Mouse (Mus musculus): ENCODE measurements around the gene Stac. TPM values are rescaled to one million over a fixed set of nuclear protein-coding genes. Genes with fewer than 3 reads are reported as not detected.

Gene Stac
- total and polyA plus RNA-seq, 3 experiments: 0.05 TPM; not detected in 2

DNA sequence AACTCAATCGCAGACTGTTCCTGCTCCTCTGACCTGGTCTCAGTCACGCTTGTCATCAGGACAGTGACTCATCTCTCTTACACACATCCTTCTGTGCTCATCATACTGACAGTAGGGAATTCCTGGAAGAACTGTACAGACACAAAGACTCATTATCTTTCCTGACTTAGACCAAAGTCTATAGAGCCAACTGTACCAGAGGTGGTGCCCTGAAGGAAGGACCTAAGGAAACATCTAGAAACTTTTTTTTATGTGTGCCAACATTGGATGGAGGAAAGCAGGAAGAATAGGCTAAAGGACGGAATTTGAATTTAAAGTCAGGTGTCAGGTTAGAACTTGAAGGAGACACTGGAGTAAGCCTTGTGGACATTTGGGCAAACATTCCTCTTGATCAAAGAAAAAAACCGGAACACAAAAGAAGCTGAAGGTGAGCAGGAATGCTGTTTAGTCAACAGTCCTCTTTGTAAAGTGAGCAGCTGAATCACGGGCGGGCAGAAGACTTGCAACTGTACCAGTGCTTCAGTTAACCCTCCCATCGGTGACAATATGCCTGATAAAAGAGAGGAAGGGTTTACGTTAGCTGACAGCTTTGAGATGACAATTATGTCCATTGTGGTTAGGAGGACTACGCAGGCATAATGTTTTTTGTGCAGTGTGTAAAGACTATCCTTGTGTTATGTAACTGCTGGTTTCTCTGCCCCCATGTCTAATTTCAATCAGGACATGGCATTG lies 42.0 kb upstream of the Stac start:
- Histone ChIP-seq H3K27me3 (ENCODE audit: insufficient read depth, low read length) (no peaks in the 10 kb centered on the region), H3K36me3 (replicated peaks) (no peaks in the 10 kb centered on the region), H3K4me1 (ENCODE audit: insufficient read depth, low read depth, low read length) (no peaks in the 10 kb centered on the region), H3K4me3 (ENCODE audit: low read depth, low read length) (no peak overlapping the region), H3K9me3 (replicated peaks) (peaks cover 19% of the 10 kb centered on the region)
- no peak for TF ChIP-seq TAL1 (conservative IDR thresholded peaks at IDR 0.05; ENCODE audit: low read depth, low read length)
- TF ChIP-seq GATA2 (IDR thresholded peaks at IDR 0.05; ENCODE audit: borderline replicate concordance, low read depth, low read length): no peak
- no peak for TF ChIP-seq GATA1 (IDR thresholded peaks at IDR 0.05; ENCODE audit: borderline replicate concordance, low read length)
- TF ChIP-seq POLR2AphosphoS5 (IDR thresholded peaks at IDR 0.05; ENCODE audit: insufficient replicate concordance, low read depth, low read length): no peak
- no peak for TF ChIP-seq CTCF (IDR thresholded peaks at IDR 0.05; ENCODE audit: low read depth, low read length)
- DNase-seq (ENCODE audit: low spot score) (no peak), ATAC-seq (ENCODE audit: extremely low read depth, insufficient number of reproducible peaks, low FRiP score, poor library complexity, severe bottlenecking) (no peak)

DNA sequence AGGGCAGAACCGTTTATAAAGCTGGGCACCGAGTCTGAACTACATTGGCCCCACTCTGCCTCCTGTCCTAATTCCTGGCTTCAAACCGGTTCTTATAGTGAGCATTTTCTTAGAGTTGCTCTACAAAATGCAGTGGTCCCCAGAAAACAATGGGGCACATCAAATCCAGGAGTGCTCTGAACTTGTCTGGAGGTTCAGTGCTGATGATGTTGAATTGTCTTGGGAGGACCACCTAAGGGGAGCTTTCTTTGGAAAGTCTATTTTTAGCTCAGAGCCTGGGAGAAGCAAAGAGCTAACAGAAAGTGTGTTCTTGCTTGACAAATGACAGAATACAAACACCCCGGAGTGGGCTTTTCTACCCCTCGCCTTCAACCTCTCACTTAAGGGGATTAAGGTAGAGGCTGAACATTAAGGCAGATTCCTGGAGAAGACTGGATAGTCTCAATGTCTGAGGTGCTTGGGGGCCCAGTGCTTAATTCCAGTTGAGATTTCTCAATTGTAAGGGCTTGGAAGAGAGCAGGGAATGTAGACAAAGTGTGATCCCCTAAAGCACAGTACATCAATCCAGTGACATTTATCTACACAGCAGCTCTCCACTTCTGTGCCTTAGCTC lies 34.9 kb upstream of the Stac start:
- TF ChIP-seq TAL1 (conservative IDR thresholded peaks at IDR 0.05; ENCODE audit: low read depth, low read length): no peak
- Histone ChIP-seq H3K4me1 (ENCODE audit: insufficient read depth, low read depth, low read length) (no peaks in the 10 kb centered on the region), H3K27me3 (ENCODE audit: insufficient read depth, low read length) (no peaks in the 10 kb centered on the region), H3K4me3 (ENCODE audit: low read depth, low read length) (no peak overlapping the region), H3K9me3 (replicated peaks) (peaks cover 30% of the 10 kb centered on the region), H3K36me3 (replicated peaks) (no peaks in the 10 kb centered on the region)
- ATAC-seq (ENCODE audit: extremely low read depth, insufficient number of reproducible peaks, low FRiP score, poor library complexity, severe bottlenecking) (no peak), DNase-seq (ENCODE audit: low spot score) (no peak)

DNA sequence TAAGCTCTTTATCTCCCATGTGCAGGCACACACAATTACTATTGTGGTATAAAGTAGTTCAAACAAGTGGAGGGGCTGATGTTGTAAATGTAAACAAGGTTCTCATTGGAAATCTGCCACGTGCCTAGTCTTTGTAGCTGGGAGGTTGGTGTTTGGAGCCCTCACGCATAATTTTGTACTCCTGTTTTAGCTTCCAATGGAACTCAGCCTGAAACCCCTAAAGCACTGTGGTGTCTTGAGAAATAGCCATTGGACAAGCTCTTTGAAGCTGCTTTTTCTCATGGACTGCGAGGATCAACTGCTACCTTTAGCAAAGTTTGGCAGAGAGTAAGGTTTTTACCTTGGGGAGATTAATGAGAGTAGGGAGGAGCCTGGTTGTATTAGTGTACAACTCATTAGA lies 24.3 kb upstream of the Stac start:
- peaks cover 22% of the 10 kb centered on the region for H3K9me3 ChIP-seq (replicated peaks)
- DNase-seq (ENCODE audit: low spot score) (no peak), ATAC-seq (ENCODE audit: extremely low read depth, insufficient number of reproducible peaks, low FRiP score, poor library complexity, severe bottlenecking) (no peak)
- TF ChIP-seq GATA2 (IDR thresholded peaks at IDR 0.05; ENCODE audit: borderline replicate concordance, low read depth, low read length) (no peak), CTCF (IDR thresholded peaks at IDR 0.05; ENCODE audit: low read depth, low read length) (no peak), TAL1 (conservative IDR thresholded peaks at IDR 0.05; ENCODE audit: low read depth, low read length) (no peak), POLR2AphosphoS5 (IDR thresholded peaks at IDR 0.05; ENCODE audit: insufficient replicate concordance, low read depth, low read length) (no peak), GATA1 (IDR thresholded peaks at IDR 0.05; ENCODE audit: borderline replicate concordance, low read length) (no peak)
- no peaks in the 10 kb centered on the region for H3K4me1 ChIP-seq (ENCODE audit: insufficient read depth, low read depth, low read length)
- H3K36me3 ChIP-seq (replicated peaks): no peaks in the 10 kb centered on the region
- H3K27me3 ChIP-seq (ENCODE audit: insufficient read depth, low read length): no peaks in the 10 kb centered on the region
- H3K4me3 ChIP-seq (ENCODE audit: low read depth, low read length): no peak overlapping the region

DNA sequence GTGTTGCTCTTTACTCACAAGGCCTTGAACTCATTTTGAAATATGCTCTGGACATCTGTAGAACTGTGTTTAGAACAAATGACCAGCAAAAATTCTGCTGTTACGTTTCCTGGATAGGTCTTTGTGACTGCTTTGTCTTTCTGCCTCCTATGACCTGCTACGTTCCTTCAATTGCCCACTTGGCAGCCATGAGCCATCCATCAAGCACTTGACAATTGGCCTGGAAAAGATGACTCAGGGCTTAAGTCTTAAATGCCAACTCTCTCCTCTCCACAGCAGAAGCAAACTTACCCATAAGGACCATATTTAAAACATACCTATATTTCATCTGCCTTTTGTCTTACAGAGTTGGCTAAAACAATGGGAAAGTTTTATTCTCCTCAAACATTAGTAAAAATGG lies 10.0 kb upstream of the Stac start:
- TF ChIP-seq GATA2 (IDR thresholded peaks at IDR 0.05; ENCODE audit: borderline replicate concordance, low read depth, low read length): no peak
- no peak for TF ChIP-seq CTCF (IDR thresholded peaks at IDR 0.05; ENCODE audit: low read depth, low read length)
- TF ChIP-seq TAL1 (conservative IDR thresholded peaks at IDR 0.05; ENCODE audit: low read depth, low read length): no peak
- TF ChIP-seq GATA1 (IDR thresholded peaks at IDR 0.05; ENCODE audit: borderline replicate concordance, low read length): no peak
- TF ChIP-seq POLR2AphosphoS5 (IDR thresholded peaks at IDR 0.05; ENCODE audit: insufficient replicate concordance, low read depth, low read length): no peak
- Histone ChIP-seq H3K4me1 (ENCODE audit: insufficient read depth, low read depth, low read length) (no peaks in the 10 kb centered on the region), H3K9me3 (replicated peaks) (peaks cover 28% of the 10 kb centered on the region), H3K36me3 (replicated peaks) (no peaks in the 10 kb centered on the region), H3K27me3 (ENCODE audit: insufficient read depth, low read length) (no peaks in the 10 kb centered on the region), H3K4me3 (ENCODE audit: low read depth, low read length) (no peak overlapping the region)
- ATAC-seq (ENCODE audit: extremely low read depth, insufficient number of reproducible peaks, low FRiP score, poor library complexity, severe bottlenecking) (no peak), DNase-seq (ENCODE audit: low spot score) (no peak)

DNA sequence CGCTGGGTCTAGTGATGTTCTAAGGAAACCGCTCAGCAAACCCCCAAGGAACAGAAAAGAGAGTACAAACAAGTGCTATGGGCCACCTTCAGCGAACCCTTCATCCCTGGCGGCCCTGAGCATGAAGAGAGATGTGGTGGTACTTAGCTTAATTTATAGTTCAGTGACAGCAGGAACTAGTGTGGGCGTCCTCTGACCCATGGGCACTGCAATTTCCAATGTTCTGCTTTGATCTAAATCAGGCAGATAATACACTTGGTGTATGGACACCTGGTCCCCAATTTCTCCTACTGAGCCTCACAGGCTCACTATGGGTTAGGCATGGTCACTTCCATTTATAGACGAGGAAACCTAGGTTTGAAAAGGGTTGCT lies 322 bp upstream of the Stac start:
- Histone ChIP-seq H3K36me3 (replicated peaks) (no peaks in the 10 kb centered on the region), H3K27me3 (ENCODE audit: insufficient read depth, low read length) (no peaks in the 10 kb centered on the region), H3K9me3 (replicated peaks) (peaks cover 56% of the 10 kb centered on the region), H3K4me3 (ENCODE audit: low read depth, low read length) (no peak overlapping the region), H3K4me1 (ENCODE audit: insufficient read depth, low read depth, low read length) (no peaks in the 10 kb centered on the region)
- DNase-seq (ENCODE audit: low spot score) (no peak), ATAC-seq (ENCODE audit: extremely low read depth, insufficient number of reproducible peaks, low FRiP score, poor library complexity, severe bottlenecking) (no peak)
- TF ChIP-seq GATA2 (IDR thresholded peaks at IDR 0.05; ENCODE audit: borderline replicate concordance, low read depth, low read length) (no peak), CTCF (IDR thresholded peaks at IDR 0.05; ENCODE audit: low read depth, low read length) (no peak), TAL1 (conservative IDR thresholded peaks at IDR 0.05; ENCODE audit: low read depth, low read length) (no peak), POLR2AphosphoS5 (IDR thresholded peaks at IDR 0.05; ENCODE audit: insufficient replicate concordance, low read depth, low read length) (no peak), GATA1 (IDR thresholded peaks at IDR 0.05; ENCODE audit: borderline replicate concordance, low read length) (no peak)

DNA sequence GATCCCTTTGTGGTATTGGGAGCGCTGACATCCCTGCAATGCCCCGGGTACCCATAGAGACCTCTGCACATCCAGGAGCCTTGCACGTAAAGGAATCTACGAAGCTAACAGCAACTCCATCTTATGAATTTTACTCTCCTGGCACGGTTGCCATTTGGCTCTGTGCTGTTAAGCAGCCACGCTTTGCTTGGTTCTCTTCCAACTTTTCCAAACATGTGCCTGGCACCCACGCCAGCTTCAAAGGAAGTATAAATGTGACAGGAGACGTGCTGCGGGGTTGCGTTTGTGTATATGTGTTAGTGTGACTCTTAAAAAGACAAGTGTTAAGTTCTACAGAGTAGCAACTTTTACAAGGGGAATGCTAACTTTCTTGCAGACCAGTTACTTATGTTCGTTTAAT lies 1.0 kb downstream of the Stac start:
- Histone ChIP-seq H3K4me1 (ENCODE audit: insufficient read depth, low read depth, low read length) (no peaks in the 10 kb centered on the region), H3K27me3 (ENCODE audit: insufficient read depth, low read length) (no peaks in the 10 kb centered on the region), H3K9me3 (replicated peaks) (peaks cover 45% of the 10 kb centered on the region), H3K4me3 (ENCODE audit: low read depth, low read length) (no peak overlapping the region), H3K36me3 (replicated peaks) (no peaks in the 10 kb centered on the region)
- TF ChIP-seq POLR2AphosphoS5 (IDR thresholded peaks at IDR 0.05; ENCODE audit: insufficient replicate concordance, low read depth, low read length): no peak
- no peak for TF ChIP-seq CTCF (IDR thresholded peaks at IDR 0.05; ENCODE audit: low read depth, low read length)
- no peak for TF ChIP-seq GATA2 (IDR thresholded peaks at IDR 0.05; ENCODE audit: borderline replicate concordance, low read depth, low read length)
- no peak for TF ChIP-seq GATA1 (IDR thresholded peaks at IDR 0.05; ENCODE audit: borderline replicate concordance, low read length)
- TF ChIP-seq TAL1 (conservative IDR thresholded peaks at IDR 0.05; ENCODE audit: low read depth, low read length): no peak
- ATAC-seq (ENCODE audit: extremely low read depth, insufficient number of reproducible peaks, low FRiP score, poor library complexity, severe bottlenecking) (no peak), DNase-seq (ENCODE audit: low spot score) (no peak)
